ENCODE assay signal across 9 mouse cellular contexts in genomic region chr10:93813755-93814154, GRCm38 (mm10). TPM values are rescaled to one million over a fixed set of nuclear protein-coding genes. Genes with fewer than 3 reads are reported as not detected.
DNase-seq lines count a peak whose midpoint lies in the region; ATAC-seq and TF ChIP-seq lines count a peak whose summit lies in the region.
"Had no signal": no experiment of that assay in that cellular context is flagged by ENCODE, and none has a peak within 500 bp of the region (broad histone marks: within the 10 kb centered on the region; RNA-seq: fewer than 3 reads in every experiment).

No protein-coding gene starts in this region.

- H3K4me2 ChIP-seq in kidney, postnatal 0 days (ENCODE audit: low read length) = no peak overlapping the region
- H3K4me2 ChIP-seq in embryonic facial prominence, embryonic 11.5 days (ENCODE audit: low read depth, low read length) = no peak overlapping the region
- no peak overlapping the region for H3K4me2 ChIP-seq in midbrain, embryonic 13.5 days (replicated peaks)
- H3K4me2 ChIP-seq: intestine, embryonic 15.5 days had no signal

- TF ChIP-seq CTCF in kidney, postnatal 0 days (IDR thresholded peaks at IDR 0.05; ENCODE audit: low read depth) = peak; percentile 37; the same call in 1 of the 2 replicates
- no peak for TF ChIP-seq CTCF in kidney, adult 2 months (conservative IDR thresholded peaks at IDR 0.05; ENCODE audit: insufficient read depth, insufficient read length, low read depth, low read length)

- no peaks in the 10 kb centered on the region for H3K9me3 ChIP-seq in kidney, postnatal 0 days (replicated peaks; ENCODE audit: low read length)
- H3K9me3 ChIP-seq in embryonic facial prominence, embryonic 11.5 days (replicated peaks; ENCODE audit: control insufficient read depth, low read length) = no peaks in the 10 kb centered on the region
- H3K9me3 ChIP-seq in midbrain, embryonic 13.5 days = no peaks in the 10 kb centered on the region; the same call in 1 of the 2 replicates
- H3K9me3 ChIP-seq: intestine, embryonic 15.5 days had no signal

- no peaks in the 10 kb centered on the region for H3K4me1 ChIP-seq in kidney, postnatal 0 days (replicated peaks; ENCODE audit: insufficient read depth, low read length)
- H3K4me1 ChIP-seq in kidney, adult 2 months (ENCODE audit: control insufficient read depth, insufficient read depth, low read length) = no peaks in the 10 kb centered on the region; the same call in 1 of the 2 replicates
- no peaks in the 10 kb centered on the region for H3K4me1 ChIP-seq in embryonic facial prominence, embryonic 11.5 days (ENCODE audit: control insufficient read depth, insufficient read depth, low read length)
- 0 out of 2 replicates have a peak, but pooled peaks cover 3% of the 10 kb centered on the region for H3K4me1 ChIP-seq in midbrain, embryonic 13.5 days (replicated peaks)
- H3K4me1 ChIP-seq: intestine, embryonic 15.5 days had no signal

- no peak overlapping the region for H3K27ac ChIP-seq in kidney, postnatal 0 days
- H3K27ac ChIP-seq in kidney, adult 2 months (ENCODE audit: insufficient read depth, low read depth, low read length) = no peak overlapping the region
- no peak overlapping the region for H3K27ac ChIP-seq in embryonic facial prominence, embryonic 11.5 days (replicated peaks; ENCODE audit: low read depth, low read length)
- H3K27ac ChIP-seq in midbrain, embryonic 13.5 days = no peak overlapping the region
- H3K27ac ChIP-seq: intestine, embryonic 15.5 days had no signal

- 82% methylated on average over 10 of the region's 10 CpGs for WGBS in kidney, postnatal 0 days
- 76% methylated on average over 10 of the region's 10 CpGs for WGBS in kidney, adult 2 months
- 52% methylated on average over 10 of the region's 10 CpGs for WGBS in embryonic facial prominence, embryonic 11.5 days
- 36% methylated on average over 10 of the region's 10 CpGs for WGBS in midbrain, embryonic 13.5 days

- TF ChIP-seq POLR2A in kidney, adult 2 months (IDR thresholded peaks at IDR 0.05; ENCODE audit: low read depth, low read length) = no peak

- DNase-seq in cerebellum, adult 9-10 months = peak; percentile 46
- DNase-seq in cerebellum, adult 8-10 months = no peak
- no peak for DNase-seq in kidney, postnatal 0 days (ENCODE audit: low spot score)
- no peak for DNase-seq in kidney, adult 2 months
- DNase-seq in embryonic facial prominence, embryonic 11.5 days (ENCODE audit: low spot score) = peak; percentile 63
- no peak for DNase-seq in right cerebral cortex, postnatal 25 days
- DNase-seq in testis, postnatal 10 days (ENCODE audit: low spot score) = no peak

- H3K27me3 ChIP-seq in kidney, postnatal 0 days (ENCODE audit: insufficient read depth, low read length) = no peaks in the 10 kb centered on the region
- H3K27me3 ChIP-seq in kidney, adult 2 months (replicated peaks; ENCODE audit: control insufficient read depth, insufficient read depth, low read length) = no peaks in the 10 kb centered on the region; the same call in 1 of the 2 replicates
- H3K27me3 ChIP-seq in embryonic facial prominence, embryonic 11.5 days (ENCODE audit: control insufficient read depth, insufficient read depth, low read length) = no peaks in the 10 kb centered on the region
- H3K27me3 ChIP-seq in midbrain, embryonic 13.5 days = 0 out of 2 replicates have a peak, but pooled peaks cover 7% of the 10 kb centered on the region
- H3K27me3 ChIP-seq: intestine, embryonic 15.5 days had no signal

- ATAC-seq in kidney, postnatal 0 days (replicated peaks; ENCODE audit: low FRiP score, low read depth) = no peak
- 0 out of 2 replicates have a peak, but pooled peaks have one; percentile 58 for ATAC-seq in embryonic facial prominence, embryonic 11.5 days (replicated peaks; ENCODE audit: insufficient number of reproducible peaks, low FRiP score, low TSS enrichment, low read depth)
- peak; percentile 80 for ATAC-seq in midbrain, embryonic 13.5 days
- ATAC-seq: intestine, embryonic 15.5 days had no signal

- no peak overlapping the region for H3K4me3 ChIP-seq in kidney, postnatal 0 days (replicated peaks; ENCODE audit: low read depth, low read length)
- no peak overlapping the region for H3K4me3 ChIP-seq in kidney, adult 2 months (ENCODE audit: insufficient read depth, low read depth, low read length)
- H3K4me3 ChIP-seq in embryonic facial prominence, embryonic 11.5 days (ENCODE audit: low read depth, low read length) = no peak overlapping the region
- H3K4me3 ChIP-seq in midbrain, embryonic 13.5 days (replicated peaks) = no peak overlapping the region
- H3K4me3 ChIP-seq: intestine, embryonic 15.5 days had no signal

- H3K9ac ChIP-seq in kidney, postnatal 0 days (ENCODE audit: low read depth, low read length) = no peak overlapping the region
- no peak overlapping the region for H3K9ac ChIP-seq in embryonic facial prominence, embryonic 11.5 days (replicated peaks; ENCODE audit: low read length)
- H3K9ac ChIP-seq in midbrain, embryonic 13.5 days (replicated peaks) = no peak overlapping the region
- H3K9ac ChIP-seq: intestine, embryonic 15.5 days had no signal

- H3K36me3 ChIP-seq in kidney, postnatal 0 days (ENCODE audit: insufficient read depth, low read length) = no peaks in the 10 kb centered on the region
- no peaks in the 10 kb centered on the region for H3K36me3 ChIP-seq in kidney, adult 2 months (ENCODE audit: control insufficient read depth, insufficient read depth, low read length)
- H3K36me3 ChIP-seq in embryonic facial prominence, embryonic 11.5 days (replicated peaks; ENCODE audit: control insufficient read depth, insufficient read depth, low read depth, low read length) = no peaks in the 10 kb centered on the region
- no peaks in the 10 kb centered on the region for H3K36me3 ChIP-seq in midbrain, embryonic 13.5 days
- H3K36me3 ChIP-seq: intestine, embryonic 15.5 days had no signal

RNA-seq across cellular contexts. Expression of gene Usp44, which starts 17.6 kb away (rescaled TPM):
- 0.18 and 0.34 TPM in 2 replicates for polyA plus RNA-seq in kidney, postnatal 0 days (2015; fragmentation: Nextera tagmentation; extraction: Ambion mirVana)
- polyA plus RNA-seq in kidney, adult 2 months (2012; rRNA removed) = 0.03 TPM in 1 of 2 replicates, not detected in the other
- polyA plus RNA-seq in embryonic facial prominence, embryonic 11.5 days (2014; fragmentation: Nextera tagmentation; extraction: Ambion mirVana) = 5.0 and 5.5 TPM in 2 replicates
- polyA plus RNA-seq in midbrain, embryonic 13.5 days (2015; fragmentation: Nextera tagmentation; extraction: Ambion mirVana) = 1.9 and 2.1 TPM in 2 replicates

Comparison
In these comparisons a context has a peak if more than half of its experiments do, and no peak if none do; other contexts are left out.
1. DNase-seq: peak in cerebellum, adult 9-10 months (single experiment) and embryonic facial prominence, embryonic 11.5 days (single experiment); none in cerebellum, adult 8-10 months (single experiment), kidney, postnatal 0 days (single experiment), kidney, adult 2 months (single experiment), right cerebral cortex, postnatal 25 days (single experiment) and testis, postnatal 10 days (single experiment).